Mouse (Mus musculus): ENCODE measurements at regions not wholly inside any gene's neighbourhood (a gene's known extent, or its start where the extent isn't known, plus 50 kb on each side); places are given as distances from the start of the nearest gene placed in this dataset.

DNA sequence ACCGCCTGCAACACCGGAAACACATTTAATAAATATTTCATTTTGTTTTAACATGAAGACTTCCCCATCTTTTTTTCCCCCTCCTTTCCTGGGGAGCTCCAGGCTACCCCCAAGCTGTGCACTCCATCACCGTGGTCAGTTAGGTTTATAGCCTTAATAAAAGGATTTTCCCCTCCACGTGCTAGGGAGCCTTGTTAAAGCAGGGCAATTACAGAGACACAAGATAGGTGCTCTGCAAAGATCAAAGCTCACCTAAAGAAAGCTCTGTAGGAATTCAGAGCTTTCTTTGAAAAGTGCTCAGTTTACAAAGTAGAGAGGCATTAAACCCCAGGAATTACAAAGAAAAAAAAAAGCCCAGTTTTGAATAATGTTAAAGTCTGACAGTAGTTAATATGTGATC lies 61.6 kb upstream of the Etaa1 start:
- no peak for DNase-seq (ENCODE audit: low spot score)

- DNase-seq (ENCODE audit: low spot score), result no peak
These were observed 60.9 kb upstream of the Etaa1 start for GRCm38 (mm10) chr11:18014610-18015009.

- no peak for DNase-seq (ENCODE audit: low spot score)
These were observed 58.4 kb upstream of the Etaa1 start for GRCm38 (mm10) chr11:18012085-18012484.

DNA sequence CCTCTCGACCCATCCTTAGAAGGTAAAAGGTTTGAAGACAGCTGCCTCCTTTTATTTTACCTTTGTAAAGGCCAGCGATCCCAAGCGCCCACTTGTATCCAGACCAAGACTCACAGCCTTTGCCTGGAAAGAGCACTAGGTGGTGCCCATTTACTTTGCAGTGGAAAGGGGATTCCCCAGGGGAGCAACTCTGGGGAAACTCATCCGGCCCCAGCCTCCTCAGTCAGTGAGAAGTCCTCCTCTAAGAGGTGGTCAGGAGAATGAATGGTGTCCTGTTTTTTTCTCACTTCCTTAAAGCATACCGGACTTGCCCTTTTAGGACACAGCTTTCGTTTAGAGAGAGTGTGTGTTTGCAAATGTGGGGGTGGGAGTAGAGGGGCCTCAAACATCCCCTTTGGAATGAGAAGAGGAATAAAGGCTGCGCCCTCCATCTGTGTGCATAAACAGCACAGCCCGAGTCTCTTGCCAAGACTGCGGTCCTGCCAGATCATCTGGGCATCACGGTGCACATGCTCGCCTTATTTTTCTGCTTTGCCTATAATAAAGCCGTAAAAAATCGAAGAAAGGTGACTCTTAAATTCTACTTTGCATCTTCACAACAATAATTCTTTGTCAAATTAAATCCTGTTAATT lies 57.5 kb upstream of the Etaa1 start:
- DNase-seq (ENCODE audit: low spot score), result peak; percentile 10

DNA sequence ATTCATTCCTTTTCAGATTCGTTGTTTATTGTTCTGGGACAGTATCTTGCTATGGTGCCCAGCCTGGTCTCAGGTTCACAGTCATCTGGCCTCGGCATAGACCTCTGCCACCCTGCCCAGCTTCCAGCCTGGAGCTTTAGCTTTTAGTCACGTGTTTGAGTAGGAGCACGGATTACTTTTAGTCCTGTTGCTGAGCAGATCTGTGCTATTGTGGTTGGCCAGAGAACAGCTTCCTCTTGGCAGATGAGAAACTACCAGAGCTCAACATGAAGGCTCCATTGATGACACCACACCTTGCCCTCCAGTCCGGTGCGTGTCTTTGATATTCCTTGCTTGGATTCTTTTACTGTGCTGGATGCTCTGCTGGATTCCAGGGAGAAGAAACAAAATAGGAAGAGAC lies 54.5 kb upstream of the Etaa1 start:
- DNase-seq (ENCODE audit: low spot score), result no peak
